Mouse (Mus musculus) liver, embryonic 14.5 days (tissue): ENCODE data around the gene C2cd4c. TPM values are rescaled to one million over a fixed set of nuclear protein-coding genes. Genes with fewer than 3 reads are reported as not detected.

Source experiments
- ATAC-seq: fragments of 200-750 bp; cut with Nextera tagmentation; 2 replicates; pipeline ENCODE4 v1.8.0; 2017; ENCODE audit warnings: moderate number of reproducible peaks, mild to moderate bottlenecking, moderate library complexity; ENCODE audit not compliant: insufficient read depth
- DNase-seq, 3 experiments: peaks; one replicate each; pipeline ENCODE4 v3.0.0-alpha.2; 2012 to 2013; ENCODE audit warnings: low read depth in 3 of 3, low spot score in 3 of 3
- H3K27ac ChIP-seq: fragments of 300-500 bp; sonication (generic); 2 replicates; pipeline ENCODE4 v1.5.1; 2014; ENCODE audit warnings: moderate library complexity, mild to moderate bottlenecking, control low read depth, inconsistent platforms
- H3K27me3 ChIP-seq: fragments of 300-500 bp; sonication (generic); 2 replicates; pipeline ENCODE4 v1.6.1; 2014; ENCODE audit warnings: mild to moderate bottlenecking, low read length, moderate library complexity; ENCODE audit not compliant: control insufficient read depth, insufficient read depth
- H3K36me3 ChIP-seq: fragments of 300-500 bp; sonication (generic); replicated peaks from 2 replicates; pipeline ENCODE4 v1.6.1; 2014; ENCODE audit warnings: low read depth; ENCODE audit not compliant: control insufficient read depth, insufficient read depth
- H3K4me1 ChIP-seq, 2 experiments: fragments of 200-500 bp in 1 of 2; fragments of 300-500 bp in 1 of 2; sonication (generic) in 1 of 2; replicated peaks; 2 replicates each; pipeline ENCODE4 v1.6.1; 2012 to 2014; ENCODE audit warnings: antibody characterized with exemption in 1 of 2, inconsistent platforms in 1 of 2, low read length in 1 of 2; ENCODE audit not compliant: control insufficient read depth in 2 of 2, insufficient read depth in 2 of 2
- H3K4me2 ChIP-seq: fragments of 300-500 bp; sonication (generic); 2 replicates; pipeline ENCODE4 v1.6.1; 2014; ENCODE audit warnings: low read depth, mild to moderate bottlenecking, control low read depth, moderate library complexity
- H3K4me3 ChIP-seq, 2 experiments: fragments of 200-500 bp in 1 of 2; fragments of 300-500 bp in 1 of 2; sonication (generic) in 1 of 2; 2 replicates each; pipeline ENCODE4 v1.5.1; 2012 to 2014; ENCODE audit warnings: low read depth in 2 of 2, low read length in 2 of 2, mild to moderate bottlenecking in 2 of 2, control low read depth in 1 of 2, inconsistent platforms in 1 of 2, moderate library complexity in 1 of 2; ENCODE audit not compliant: insufficient read depth in 1 of 2
- H3K9ac ChIP-seq: fragments of 300-500 bp; sonication (generic); replicated peaks from 2 replicates; pipeline ENCODE4 v1.6.1; 2014; ENCODE audit warnings: mild to moderate bottlenecking, control low read depth, moderate library complexity
- H3K9me3 ChIP-seq: fragments of 300-500 bp; sonication (generic); 2 replicates; pipeline ENCODE4 v1.6.1; 2016; ENCODE audit warnings: low read length, mixed read lengths; ENCODE audit not compliant: control insufficient read depth
- CTCF ChIP-seq: IDR thresholded peaks from 2 replicates; pipeline ENCODE4 v1.5.1; 2016; ENCODE audit warnings: antibody characterized with exemption, low read depth, control low read depth
- EP300 ChIP-seq: IDR thresholded peaks from 2 replicates; pipeline ENCODE4 v1.6.1; 2016; ENCODE audit warnings: antibody characterized with exemption, low read depth
- WGBS: fragments of 180-500 bp; shearing (Covaris S2); extraction: QIAGEN DNeasy Blood & Tissue Kit; methylation state at CpG from one replicate; pipeline ENCODE4 v1.1.7; 2014; ENCODE audit not compliant: insufficient replicate concordance; 5-methylcytosine and 5-hydroxymethylcytosine counted together
- polyA plus RNA-seq, 2 experiments: library from polyadenylated mRNA; depleted of rRNA in 1 of 2; stranded (reverse) in 1 of 2; unstranded in 1 of 2; fragments of >200 nt; fragmentation: Nextera tagmentation in 1 of 2; extraction: Ambion mirVana in 1 of 2; gene quantifications; 2 replicates each; pipeline versions ENCODE4 v1.2.1 to v1.2.3; 2012 to 2014

The C2cd4c gene
- polyA plus RNA-seq, 2 experiments: 0.01 TPM; not detected in 1

GRCm38 (mm10) chr10:79626156-79626555 is 12.3 kb upstream of the C2cd4c start:
- no peak for ATAC-seq
- TF ChIP-seq CTCF (no peak), EP300 (no peak)
- H3K27me3 ChIP-seq: no peaks in the 10 kb centered on the region
- H3K4me3 ChIP-seq: no peak overlapping the region
- WGBS: 65% methylated on average over 10 of the region's 10 CpGs
- H3K4me1 ChIP-seq: no peaks in the 10 kb centered on the region
- H3K9ac ChIP-seq: no peak overlapping the region
- no peak for DNase-seq
- no peak overlapping the region for H3K4me2 ChIP-seq
- no peaks in the 10 kb centered on the region for H3K9me3 ChIP-seq
- no peak overlapping the region for H3K27ac ChIP-seq
- H3K36me3 ChIP-seq: no peaks in the 10 kb centered on the region

GRCm38 (mm10) chr10:79625398-79625797 is 11.6 kb upstream of the C2cd4c start:
- WGBS: 61% methylated on average over 9 of the region's 9 CpGs
- Histone ChIP-seq H3K4me3 (no peak overlapping the region), H3K9me3 (no peaks in the 10 kb centered on the region), H3K4me2 (no peak overlapping the region), H3K9ac (no peak overlapping the region), H3K4me1 (no peaks in the 10 kb centered on the region), H3K27me3 (no peaks in the 10 kb centered on the region), H3K36me3 (no peaks in the 10 kb centered on the region), H3K27ac (no peak overlapping the region)
- no peak for ATAC-seq
- DNase-seq: no peak
- TF ChIP-seq EP300 (no peak), CTCF (no peak)

- ATAC-seq (no peak), DNase-seq (no peak)
- Histone ChIP-seq H3K4me2 (no peak overlapping the region), H3K4me1 (no peaks in the 10 kb centered on the region), H3K9ac (no peak overlapping the region), H3K4me3 (no peak overlapping the region), H3K9me3 (no peaks in the 10 kb centered on the region), H3K36me3 (no peaks in the 10 kb centered on the region), H3K27ac (no peak overlapping the region), H3K27me3 (no peaks in the 10 kb centered on the region)
- WGBS: 59% methylated on average over 12 of the region's 12 CpGs
- no peak for TF ChIP-seq EP300
- no peak for TF ChIP-seq CTCF
Measured at GRCm38 (mm10) chr10:79623950-79624349, 10.1 kb upstream of the C2cd4c start.

GRCm38 (mm10) chr10:79616376-79616775 is 2.6 kb upstream of the C2cd4c start:
- WGBS: 61% methylated on average over 5 of the region's 5 CpGs
- DNase-seq (no peak), ATAC-seq (no peak)
- H3K4me1 ChIP-seq: no peaks in the 10 kb centered on the region
- H3K27me3 ChIP-seq: peaks cover 23% of the 10 kb centered on the region
- no peak overlapping the region for H3K4me3 ChIP-seq
- H3K27ac ChIP-seq: no peak overlapping the region
- H3K9me3 ChIP-seq: no peaks in the 10 kb centered on the region
- H3K9ac ChIP-seq: no peak overlapping the region
- H3K4me2 ChIP-seq: no peak overlapping the region
- H3K36me3 ChIP-seq: no peaks in the 10 kb centered on the region
- TF ChIP-seq EP300: no peak

GRCm38 (mm10) chr10:79615860-79616259 is 2.0 kb upstream of the C2cd4c start:
- Histone ChIP-seq H3K9me3 (no peaks in the 10 kb centered on the region), H3K27ac (no peak overlapping the region), H3K4me1 (no peaks in the 10 kb centered on the region), H3K4me2 (no peak overlapping the region), H3K4me3 (no peak overlapping the region), H3K36me3 (no peaks in the 10 kb centered on the region), H3K9ac (no peak overlapping the region), H3K27me3 (peaks cover 23% of the 10 kb centered on the region)
- ATAC-seq: no peak
- TF ChIP-seq CTCF (no peak), EP300 (no peak)
- DNase-seq: no peak
- WGBS: 15% methylated on average over 8 of the region's 8 CpGs
